Mouse (Mus musculus): ENCODE results near the gene Olfr1271.
"Not testable (repeated sequence)": the region's sequence is repeated elsewhere in the genome, so short reads cannot be mapped to it uniquely, and the experiment has no call there.

Olfr1271 gene

GRCm38 (mm10) chr2:90270932-90271331 is at the start of gene Olfr1271:
Gene Olfr1271, minus strand, starts transcription at chr2:90271032.
- no peak for DNase-seq (ENCODE audit: low spot score)

GRCm38 (mm10) chr2:90292741-90293140 is 21.9 kb upstream of the Olfr1271 start, which contains the start of gene Olfr1272:
Gene Olfr1272, minus strand, starts transcription at chr2:90292841.
- no peak for DNase-seq (ENCODE audit: low spot score)

- DNase-seq (ENCODE audit: low spot score) = no peak
Measured at GRCm38 (mm10) chr2:90257492-90257891, 13.3 kb downstream of the Olfr1271 start, which contains the start of gene Olfr142. Gene Olfr142, minus strand, starts transcription at chr2:90257592.

- not testable (repeated sequence) for DNase-seq (ENCODE audit: low spot score)
Measured at GRCm38 (mm10) chr2:90224393-90224792, 46.4 kb downstream of the Olfr1271 start, which contains the start of gene Olfr1506. Gene Olfr1506, minus strand, starts transcription at chr2:90224493.

Data from spleen, adult 12 weeks (tissue).